Mouse (Mus musculus) kidney, postnatal 36 days (tissue): ENCODE data around the gene Ssh3.

Experiments used
- DNase-seq, 2 experiments: peaks; one replicate each; pipeline ENCODE4 v3.0.0; 2021 to 2022; ENCODE audit warnings: mixed read lengths in 2 of 2

The Ssh3 gene

DNA sequence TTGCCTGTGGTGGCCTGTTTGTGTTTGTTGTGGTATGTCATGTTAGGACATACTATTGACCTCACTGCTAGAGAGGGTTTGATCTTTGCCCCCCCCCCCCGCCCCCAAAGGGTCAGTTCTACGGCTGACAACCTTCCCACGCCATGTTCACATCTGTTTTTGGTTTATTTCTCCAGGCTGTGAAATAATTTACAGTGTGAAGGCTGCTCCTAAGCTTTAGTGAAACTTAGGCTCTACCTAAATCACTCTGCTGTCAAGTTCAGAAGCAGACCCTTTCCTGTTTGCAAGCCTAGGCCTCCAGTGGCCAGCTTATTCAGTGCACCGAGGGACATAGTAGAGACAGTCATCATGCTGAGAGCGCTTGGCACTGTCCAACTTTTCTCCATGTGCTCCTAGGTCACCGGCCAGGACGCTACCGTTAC, 28.7 kb downstream of the Ssh3 start:
- no peak for DNase-seq

GRCm38 (mm10) chr19:4234548-4234947, 34.4 kb downstream of the Ssh3 start:
- no peak for DNase-seq

DNA sequence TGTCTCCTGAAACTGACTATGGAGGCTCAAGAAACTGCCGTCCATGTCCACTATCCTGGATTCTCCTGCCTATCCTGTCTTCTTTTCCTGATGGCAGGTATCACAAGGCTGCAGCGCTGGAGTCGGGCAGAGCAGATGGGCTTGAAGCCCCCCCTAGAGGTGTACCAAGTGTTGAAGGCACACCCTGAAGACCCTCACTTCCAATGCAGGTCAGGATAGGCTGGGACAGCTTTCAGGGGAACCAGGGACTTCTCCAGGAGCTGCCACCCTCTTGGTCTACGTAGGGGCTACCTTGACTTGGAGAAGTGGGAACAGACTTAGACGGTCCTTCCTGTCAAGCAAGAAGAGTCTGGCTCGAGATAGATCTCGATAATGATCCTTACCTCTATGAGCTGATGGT, 36.3 kb downstream of the Ssh3 start:
- DNase-seq: no peak

DNA sequence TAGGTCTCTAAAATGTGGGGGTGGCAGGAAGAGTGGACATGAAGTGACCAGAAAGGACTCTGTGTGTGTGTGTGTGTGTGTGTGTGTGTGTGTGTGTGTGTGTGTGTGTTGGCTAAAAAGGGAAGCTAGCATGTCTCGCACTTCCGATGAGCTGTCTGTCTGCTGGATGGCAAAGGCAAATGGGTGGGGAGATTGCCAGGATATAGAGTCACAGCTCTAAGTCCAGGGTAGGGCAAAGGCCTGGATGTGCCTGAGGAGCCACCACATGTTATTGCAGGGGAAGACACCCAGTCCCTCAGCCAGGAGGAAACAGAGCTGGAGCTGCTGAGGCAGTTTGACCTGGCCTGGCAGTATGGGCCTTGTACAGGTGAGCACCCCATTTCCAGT, 36.8 kb downstream of the Ssh3 start:
- DNase-seq: peak in 1 of 2 experiments; percentile 76

DNA sequence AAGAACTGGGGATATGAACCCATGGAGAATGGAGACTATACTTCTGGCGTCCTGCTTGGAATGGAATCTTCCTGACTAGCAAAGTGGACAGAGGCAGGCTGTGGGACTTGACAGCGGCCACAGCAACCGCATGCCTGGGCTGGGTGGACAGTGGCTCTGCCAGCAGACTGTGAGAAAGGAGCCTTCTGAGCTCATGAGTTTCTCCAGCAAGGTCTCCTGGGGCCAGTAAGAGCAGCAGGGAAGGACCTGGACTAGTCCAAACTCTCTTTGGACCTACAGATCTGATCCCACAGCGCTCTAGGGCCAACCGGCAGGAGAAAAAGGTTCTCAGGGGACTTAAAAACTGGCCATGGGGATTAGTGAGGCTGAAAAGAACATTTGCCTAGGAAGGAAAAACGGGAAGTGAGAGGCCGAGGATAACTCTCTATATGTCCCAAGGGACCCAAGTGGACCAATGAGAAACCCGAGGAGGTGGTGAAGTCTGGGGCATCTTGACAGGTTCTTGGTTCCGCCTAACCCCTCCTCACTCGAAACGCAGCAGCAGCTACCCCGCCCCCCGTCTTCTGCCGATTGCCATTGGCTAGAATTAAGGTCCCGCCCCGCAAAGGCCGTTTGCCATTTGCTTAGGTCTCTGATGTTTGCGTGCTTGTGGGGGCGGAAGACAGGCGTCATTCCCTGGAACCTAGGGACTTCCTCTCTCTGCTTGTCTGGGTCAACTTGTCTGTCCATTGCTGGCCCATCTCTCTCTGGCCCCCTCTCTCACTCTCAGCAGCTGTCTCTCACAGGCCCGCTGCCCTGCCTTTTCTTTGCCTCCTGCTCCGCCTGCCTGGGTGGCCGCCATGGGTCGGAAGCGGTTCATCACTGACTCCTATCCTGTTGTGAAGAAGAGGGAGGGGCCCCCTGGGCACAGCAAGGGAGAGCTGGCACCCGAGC, 37.5 kb downstream of the Ssh3 start, which contains the start of gene Pold4:
Gene Pold4 (plus strand): TSS at position 647 of the 933 bp plus-strand sequence.
- peak; percentile 99 to 100 for DNase-seq

DNA sequence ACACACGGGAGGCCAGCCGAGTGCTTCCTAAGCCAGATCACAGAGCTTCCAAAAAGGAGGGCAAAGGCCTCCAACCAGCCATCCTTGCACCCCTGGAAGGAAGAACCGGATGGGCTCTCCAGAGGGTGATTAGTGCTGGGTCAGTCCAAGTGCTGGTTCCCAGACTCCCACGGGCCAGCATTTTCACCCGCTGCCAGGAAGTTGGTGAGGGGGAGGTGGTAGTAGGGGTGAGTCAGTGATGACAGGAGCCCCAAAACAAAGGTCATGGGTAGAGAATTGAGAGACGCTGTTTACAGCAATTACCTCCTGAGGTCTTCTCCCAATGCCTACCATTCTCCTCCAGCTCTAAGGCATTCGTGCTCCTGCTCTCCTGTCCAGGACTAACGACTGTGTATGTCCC, 38.6 kb downstream of the Ssh3 start:
- peak; percentile 25 to 39 for DNase-seq

GRCm38 (mm10) chr19:4229451-4230076, 39.4 kb downstream of the Ssh3 start:
- no peak for DNase-seq

DNA sequence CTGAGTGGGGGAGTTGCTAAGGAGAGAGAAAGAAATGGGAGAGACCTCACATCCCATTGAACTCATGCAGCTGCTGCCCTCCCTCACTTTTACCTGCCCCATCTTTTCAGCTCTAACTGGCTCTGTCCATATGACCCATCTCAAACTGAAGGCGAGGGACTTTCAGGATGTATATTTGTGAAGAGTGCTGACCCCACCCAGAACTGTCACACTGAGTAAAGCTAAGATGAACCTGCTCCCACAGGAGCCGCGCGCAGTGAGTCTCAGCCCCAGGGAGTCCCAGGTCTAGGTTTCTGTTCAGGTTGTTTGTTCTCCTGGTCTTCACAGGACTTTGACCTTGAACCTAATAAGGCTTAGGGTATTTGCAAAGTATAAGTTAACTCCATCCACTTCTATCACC, 40.1 kb downstream of the Ssh3 start:
- DNase-seq: no peak

DNA sequence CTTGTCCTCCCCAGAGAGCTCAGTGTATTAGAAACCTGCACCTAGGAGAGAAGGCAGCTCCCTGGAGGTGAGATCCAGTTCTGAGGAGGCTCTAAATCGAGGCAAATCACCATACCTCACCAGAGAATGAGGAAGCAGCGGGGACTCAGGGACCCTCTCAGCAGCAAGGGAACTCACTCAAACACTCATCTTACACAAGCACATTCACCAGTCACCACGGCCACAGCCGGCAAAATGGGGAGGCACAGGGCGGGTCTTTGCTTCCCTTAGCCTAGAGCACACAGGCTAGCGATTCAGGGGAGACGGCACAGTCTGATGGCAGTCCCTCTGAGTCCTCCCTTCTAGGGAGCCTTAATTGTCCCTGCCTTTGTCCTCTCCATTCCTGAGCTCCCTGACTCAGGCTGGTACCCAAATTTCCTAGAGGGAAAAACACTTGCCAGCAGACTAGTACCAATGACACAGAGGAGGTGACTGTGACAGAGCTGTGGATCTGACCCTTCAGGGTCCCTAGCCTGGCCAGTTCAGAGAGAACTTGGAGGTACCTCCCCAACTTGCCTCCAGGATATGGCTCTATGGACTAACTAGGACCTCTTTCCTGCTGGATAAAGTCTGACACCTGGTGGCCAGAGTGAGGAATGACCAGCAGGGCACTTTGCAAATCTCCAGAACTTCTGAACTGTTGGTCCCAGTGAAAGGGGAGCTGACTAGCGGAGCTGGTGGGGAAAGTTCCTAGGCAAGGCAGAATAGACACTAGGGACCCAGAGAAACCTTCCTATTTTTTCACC, 40.9 kb downstream of the Ssh3 start:
- DNase-seq: peak; percentile 76 to 81

GRCm38 (mm10) chr19:4227446-4227845, 41.5 kb downstream of the Ssh3 start:
- no peak for DNase-seq

- DNase-seq: no peak
These were observed 42.2 kb downstream of the Ssh3 start for GRCm38 (mm10) chr19:4226779-4227178.

GRCm38 (mm10) chr19:4222165-4222564, 46.8 kb downstream of the Ssh3 start:
- DNase-seq: peak; percentile 76 to 79

- DNase-seq: peak; percentile 62 to 66
These were observed 47.8 kb downstream of the Ssh3 start for GRCm38 (mm10) chr19:4220957-4221743.

DNA sequence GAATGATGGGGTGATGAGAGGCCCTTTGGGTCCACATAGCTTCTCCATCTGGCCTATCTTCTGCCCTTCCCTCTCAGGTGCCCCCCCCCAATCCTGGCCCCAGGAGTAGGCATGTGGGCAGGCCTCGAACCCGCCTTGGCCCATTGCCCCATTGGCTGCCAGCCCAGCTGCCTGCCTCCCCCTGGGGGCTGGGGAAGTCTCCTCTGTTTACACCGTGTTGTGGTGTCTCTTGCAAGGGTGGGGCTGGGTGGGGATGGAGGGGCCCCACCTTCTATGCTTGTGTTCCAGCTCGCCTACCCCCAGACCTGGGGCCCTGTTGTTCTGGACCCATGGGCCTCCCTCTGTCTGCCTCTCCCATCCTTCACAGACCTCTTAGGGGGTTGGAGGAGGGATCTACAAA, 48.6 kb downstream of the Ssh3 start:
- DNase-seq: no peak

DNA sequence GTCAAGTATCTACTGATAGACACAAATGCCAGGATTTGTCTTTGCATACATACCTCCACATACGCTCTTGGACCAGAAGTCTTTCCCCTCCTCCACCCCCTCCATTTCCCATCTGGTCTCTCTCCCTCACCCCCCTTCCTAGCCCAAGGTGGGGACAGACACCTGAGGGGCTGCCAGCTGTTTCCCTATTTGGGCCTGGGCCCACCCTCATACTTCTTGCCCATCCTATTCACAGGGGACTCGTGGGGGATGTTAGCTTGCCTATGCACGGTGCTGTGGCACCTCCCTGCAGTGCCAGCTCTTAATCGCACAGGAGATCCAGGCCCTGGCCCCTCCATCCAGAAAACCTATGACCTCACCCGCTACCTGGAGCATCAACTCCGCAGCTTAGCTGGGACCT, 49.0 kb downstream of the Ssh3 start:
- no peak for DNase-seq

- DNase-seq: no peak
These were observed 50.2 kb downstream of the Ssh3 start for GRCm38 (mm10) chr19:4218784-4219183.

DNA sequence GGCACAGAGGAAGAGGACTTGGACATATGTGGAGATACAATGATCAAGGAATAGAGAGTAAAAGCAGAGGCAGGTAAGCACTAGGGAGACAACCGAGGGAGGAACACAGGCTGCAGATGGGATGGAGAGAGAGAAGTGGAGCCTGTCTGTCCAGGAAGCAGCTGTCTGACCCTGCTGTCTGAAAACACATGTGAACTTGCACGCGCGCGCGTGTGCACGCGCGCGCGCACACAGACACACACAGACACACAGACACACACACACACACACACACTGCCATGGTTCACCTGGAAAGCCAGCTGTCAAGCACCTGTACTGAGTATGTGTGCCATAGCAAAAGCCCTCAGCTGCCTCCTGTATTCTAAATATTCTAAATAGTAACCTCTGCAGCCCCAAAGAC, 50.7 kb downstream of the Ssh3 start:
- DNase-seq: no peak

GRCm38 (mm10) chr19:4217855-4218254, 51.1 kb downstream of the Ssh3 start:
- DNase-seq: no peak

GRCm38 (mm10) chr19:4217140-4217539, 51.8 kb downstream of the Ssh3 start:
- no peak for DNase-seq

- DNase-seq: peak; percentile 62 to 71
These were observed 52.8 kb downstream of the Ssh3 start for GRCm38 (mm10) chr19:4216041-4216685.

GRCm38 (mm10) chr19:4215451-4215840, 53.5 kb downstream of the Ssh3 start:
- no peak for DNase-seq
